ENCODE assay signal across 21 mouse cellular contexts in genomic region chrX:71186396-71186795, GRCm38 (mm10). TPM values are rescaled to one million over a fixed set of nuclear protein-coding genes. Genes with fewer than 3 reads are reported as not detected.
DNase-seq lines count a peak whose midpoint lies in the region; ATAC-seq lines count a peak whose summit lies in the region.
"Had no signal": no experiment of that assay in that cellular context is flagged by ENCODE, and none has a peak within 500 bp of the region (broad histone marks: within the 10 kb centered on the region; RNA-seq: fewer than 3 reads in every experiment).

No protein-coding gene starts in this region.

- no peaks in the 10 kb centered on the region for H3K36me3 ChIP-seq in heart, embryonic 10.5 days
- H3K36me3 ChIP-seq: embryonic facial prominence, embryonic 15.5 days; forebrain, embryonic 12.5 days; hindbrain, embryonic 12.5 days; limb, embryonic 10.5 days; neural tube, embryonic 12.5 days; stomach, embryonic 15.5 days had no signal

- peaks cover 8% of the 10 kb centered on the region; the same call in 1 of the 2 replicates for H3K27me3 ChIP-seq in heart, embryonic 10.5 days (ENCODE audit: insufficient read depth, poor library complexity, severe bottlenecking)
- H3K27me3 ChIP-seq: CH12.LX; embryonic facial prominence, embryonic 15.5 days; forebrain, embryonic 12.5 days; hindbrain, embryonic 12.5 days; neural tube, embryonic 12.5 days; stomach, embryonic 15.5 days had no signal

- no peaks in the 10 kb centered on the region for H3K9me3 ChIP-seq in heart, embryonic 10.5 days
- H3K9me3 ChIP-seq: embryonic facial prominence, embryonic 15.5 days; forebrain, embryonic 12.5 days; hindbrain, embryonic 12.5 days; limb, embryonic 10.5 days; neural tube, embryonic 12.5 days; stomach, embryonic 15.5 days had no signal

- no peaks in the 10 kb centered on the region for H3K4me1 ChIP-seq in heart, embryonic 10.5 days
- H3K4me1 ChIP-seq: embryonic facial prominence, embryonic 15.5 days; forebrain, embryonic 12.5 days; hindbrain, embryonic 12.5 days; limb, embryonic 10.5 days; neural tube, embryonic 12.5 days; stomach, embryonic 15.5 days had no signal

- peak; percentile 44 for DNase-seq in adrenal gland, postnatal 10 days
- no peak for DNase-seq in adrenal gland, postnatal 4 days (ENCODE audit: low spot score in 2 of 2)
- DNase-seq in heart, adult 8-10 months (ENCODE audit: low spot score): peak; percentile 7
- DNase-seq in heart, embryonic 10.5 days (ENCODE audit: low spot score): no peak
- peak; percentile 6 for DNase-seq in testis, postnatal 14 days (ENCODE audit: low spot score)
- DNase-seq in testis, postnatal 10 days (ENCODE audit: low spot score): no peak
- peak; percentile 21 for DNase-seq in skeletal muscle tissue, adult 2 months (ENCODE audit: low read depth, low spot score)
- DNase-seq: cerebellum, adult 11 months; embryo, embryonic 11 days had no signal

- no peak overlapping the region for H3K4me3 ChIP-seq in heart, embryonic 10.5 days
- H3K4me3 ChIP-seq: embryonic facial prominence, embryonic 15.5 days; forebrain, embryonic 12.5 days; hindbrain, embryonic 12.5 days; layer of hippocampus, adult 2 months; limb, embryonic 10.5 days; neural tube, embryonic 12.5 days; stomach, embryonic 15.5 days had no signal

- no peak overlapping the region for H3K27ac ChIP-seq in heart, embryonic 10.5 days
- H3K27ac ChIP-seq: embryonic facial prominence, embryonic 15.5 days; forebrain, embryonic 12.5 days; hindbrain, embryonic 12.5 days; layer of hippocampus, adult 2 months; limb, embryonic 10.5 days; liver, embryonic 14.5 days; neural tube, embryonic 12.5 days; stomach, embryonic 15.5 days had no signal

- ATAC-seq in erythroid progenitor cell, adult 5-6 weeks (replicated peaks; ENCODE audit: low FRiP score, poor library complexity, severe bottlenecking): no peak
- ATAC-seq: inflammation-experienced regulatory T-cells, adult 6 months; lung, postnatal 0 days had no signal

- 100% methylated on average over 1 of the region's 1 CpGs for whole genome bisulfite sequencing in heart, embryonic 10.5 days

RNA-seq across cellular contexts. Expression of gene Mtm1, which starts 24.2 kb away (rescaled TPM):
- total RNA-seq in adrenal gland, postnatal 10 days (2021): 10 to 100 TPM; 18.2 to 32.6 TPM
- total RNA-seq in adrenal gland, postnatal 4 days (2021): 10 to 100 TPM; 18.0 to 19.5 TPM
- 10 to 100 TPM; 14.8 to 17.8 (median 17.2) TPM for total RNA-seq in heart, adult 8-10 months (2022)
- polyA plus RNA-seq in heart, embryonic 10.5 days (2016; fragmentation: Nextera tagmentation; extraction: Ambion mirVana): 3.0 and 3.9 TPM in 2 replicates
- 3.4 and 8.3 TPM in 2 replicates for total RNA-seq in erythroid progenitor cell, adult 5-6 weeks (2015; ENCODE audit: low replicate concordance)
- total RNA-seq in erythroid progenitor cell, adult 5-6 weeks (2017; ENCODE audit: low replicate concordance): 5.4 and 7.1 TPM in 2 replicates

Comparison
In these comparisons a context has a peak if more than half of its experiments do, and no peak if none do; other contexts are left out.
1. DNase-seq: peak in adrenal gland, postnatal 10 days (single experiment), heart, adult 8-10 months (single experiment), testis, postnatal 14 days (single experiment) and skeletal muscle tissue, adult 2 months (single experiment); none in adrenal gland, postnatal 4 days (0 of 2), heart, embryonic 10.5 days (single experiment) and testis, postnatal 10 days (single experiment).